Mouse (Mus musculus): ENCODE measurements around the gene Fam78b. TPM values are rescaled to one million over a fixed set of nuclear protein-coding genes. Genes with fewer than 3 reads are reported as not detected.

Fam78b gene
- polyA plus RNA-seq (2015; fragmentation: Illumina TruSeq; extraction: RNeasy Lipid Tissue Mini Kit (QIAGEN cat#74804); ENCODE audit: low read depth, low replicate concordance), result 14.2 TPM

GRCm38 (mm10) chr1:167001174-167001843 is at the start of gene Fam78b:
Gene Fam78b (plus strand): TSS chr1:167001417.

